Comparison of ENCODE assay signal across 9 mouse cellular contexts in the genomic region with DNA sequence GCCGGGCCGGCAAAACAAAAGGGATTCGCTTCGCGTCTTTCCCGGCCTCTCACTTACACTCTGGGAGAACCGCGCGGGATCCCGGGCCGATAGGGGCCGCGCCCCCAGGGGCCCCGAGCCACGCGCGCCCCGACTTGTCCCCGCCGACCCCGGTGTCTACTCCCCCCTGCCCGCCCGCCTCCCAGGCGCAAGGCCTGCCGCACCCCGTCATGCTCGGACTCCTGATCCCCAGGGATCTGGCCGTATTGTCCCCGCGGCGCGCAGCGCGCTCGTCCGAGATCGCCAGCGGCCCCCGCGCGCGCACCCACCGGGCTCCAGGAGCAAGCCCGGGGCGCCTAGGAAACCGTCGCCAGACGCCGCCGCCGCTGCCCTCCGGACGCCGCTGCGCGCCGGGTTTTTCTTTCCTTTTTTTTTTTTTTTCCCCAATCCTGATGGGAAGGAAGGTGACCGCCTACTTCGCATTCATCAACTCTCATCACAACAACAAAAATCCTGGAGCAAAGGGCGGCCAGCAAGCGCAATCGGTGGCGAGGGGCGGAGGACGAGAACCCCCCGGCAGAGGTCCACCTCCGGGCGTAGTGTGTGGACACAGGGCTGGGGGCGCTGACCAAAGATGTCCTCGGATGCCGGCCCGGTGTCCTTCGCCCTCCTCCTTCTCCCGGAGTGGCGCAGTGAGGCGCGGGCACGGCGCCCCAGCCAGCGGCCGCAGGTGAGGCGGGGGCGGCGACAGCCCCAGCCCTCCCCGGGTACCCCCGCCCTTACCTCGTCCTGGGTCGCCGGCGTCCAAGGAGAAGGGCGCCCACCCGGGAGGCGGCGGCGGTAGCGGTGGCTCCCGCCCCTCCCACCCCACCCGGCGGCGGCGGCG. TPM values are rescaled to one million over a fixed set of nuclear protein-coding genes. Genes with fewer than 3 reads are reported as not detected.
DNase-seq lines count a peak whose midpoint lies in the region; ATAC-seq and TF ChIP-seq lines count a peak whose summit lies in the region.
"Had no signal": no experiment of that assay in that cellular context is flagged by ENCODE, and none has a peak within 500 bp of the region (broad histone marks: within the 10 kb centered on the region; RNA-seq: fewer than 3 reads in every experiment).

No protein-coding gene starts in this region.

- TF ChIP-seq POLR2A in cerebellum, adult 2 months (IDR thresholded peaks at IDR 0.05; ENCODE audit: borderline replicate concordance, insufficient read depth, low read length): 0 out of 2 replicates have a peak, but pooled peaks have one; percentile 25
- TF ChIP-seq POLR2A in limb, embryonic 14.5 days (IDR thresholded peaks at IDR 0.05; ENCODE audit: borderline replicate concordance, extremely low read depth, insufficient read depth, insufficient read length): no peak
- peak; percentile 40 for TF ChIP-seq POLR2A in myocyte (IDR thresholded peaks at IDR 0.05; ENCODE audit: insufficient read length, low read depth)

- peak; percentile 19 to 44 for DNase-seq in left cerebral cortex, adult 18-20 months (ENCODE audit: low spot score in 2 of 2)
- no peak for DNase-seq in left cerebral cortex, adult 11 months (ENCODE audit: low spot score)
- DNase-seq in cerebellum, adult 2 months: peak; percentile 66 to 80
- peak; percentile 67 for DNase-seq in gastrocnemius, postnatal 10 days
- peak; percentile 34 for DNase-seq in limb, embryonic 14.5 days (ENCODE audit: low spot score)

- H3K4me3 ChIP-seq in cerebellum, adult 2 months (replicated peaks; ENCODE audit: insufficient read depth, low read depth, low read length): peak overlapping the region; percentile 89
- H3K4me3 ChIP-seq in intestine, embryonic 15.5 days (replicated peaks): peak overlapping the region; percentile 95
- peak overlapping the region; percentile 84 for H3K4me3 ChIP-seq in limb, embryonic 14.5 days (replicated peaks; ENCODE audit: low read length)
- peak overlapping the region; percentile 45 for H3K4me3 ChIP-seq in myocyte

- peaks cover 15% of the 10 kb centered on the region for H3K4me1 ChIP-seq in cerebellum, adult 2 months (ENCODE audit: control insufficient read depth, insufficient read depth, low read length)
- H3K4me1 ChIP-seq in intestine, embryonic 15.5 days (replicated peaks): peaks cover 19% of the 10 kb centered on the region
- H3K4me1 ChIP-seq in limb, embryonic 14.5 days (ENCODE audit: control insufficient read depth, insufficient read depth, low read length): peaks cover 29% of the 10 kb centered on the region

- H3K27me3 ChIP-seq in cerebellum, adult 2 months (ENCODE audit: control insufficient read depth, insufficient read depth, low read length): no peaks in the 10 kb centered on the region
- no peaks in the 10 kb centered on the region for H3K27me3 ChIP-seq in intestine, embryonic 15.5 days (replicated peaks)
- 0 out of 2 replicates have a peak, but pooled peaks cover 7% of the 10 kb centered on the region for H3K27me3 ChIP-seq in limb, embryonic 14.5 days (ENCODE audit: control insufficient read depth, insufficient read depth, low read length)
- H3K27me3 ChIP-seq in myocyte (ENCODE audit: control insufficient read depth, insufficient read depth, insufficient read length): no peaks in the 10 kb centered on the region

- under 1% methylated on average over 91 of the region's 102 CpGs for WGBS in cerebellum, adult 2 months
- under 1% methylated on average over 80 of the region's 102 CpGs for WGBS in intestine, embryonic 15.5 days
- under 1% methylated on average over 45 of the region's 102 CpGs for WGBS in limb, embryonic 14.5 days

- peaks cover 40% of the 10 kb centered on the region for H3K79me2 ChIP-seq in myocyte (ENCODE audit: control insufficient read depth, insufficient read depth)

- H3K36me3 ChIP-seq in intestine, embryonic 15.5 days: no peaks in the 10 kb centered on the region
- H3K36me3 ChIP-seq in limb, embryonic 14.5 days (ENCODE audit: control insufficient read depth, insufficient read depth, low read length): no peaks in the 10 kb centered on the region
- H3K36me3 ChIP-seq in myocyte (ENCODE audit: control insufficient read depth, insufficient read depth): no peaks in the 10 kb centered on the region

- peak overlapping the region; percentile 82 for H3K27ac ChIP-seq in cerebellum, adult 2 months (ENCODE audit: insufficient read depth, low read length)
- peak overlapping the region; percentile 99 for H3K27ac ChIP-seq in intestine, embryonic 15.5 days
- H3K27ac ChIP-seq in limb, embryonic 14.5 days (replicated peaks; ENCODE audit: low read depth, low read length): peak overlapping the region; percentile 94

- peak overlapping the region; percentile 89 for H3K4me2 ChIP-seq in intestine, embryonic 15.5 days (replicated peaks)
- H3K4me2 ChIP-seq in limb, embryonic 14.5 days (replicated peaks; ENCODE audit: low read depth, low read length, severe bottlenecking): peak overlapping the region; percentile 96
- peak overlapping the region; percentile 3 for H3K4me2 ChIP-seq in myocyte (ENCODE audit: low read depth)

- no peak for TF ChIP-seq CTCF in cerebellum, adult 2 months (IDR thresholded peaks at IDR 0.05; ENCODE audit: borderline replicate concordance, insufficient read depth, low read depth, low read length)

- peak overlapping the region; percentile 96 for H3K9ac ChIP-seq in intestine, embryonic 15.5 days
- peak overlapping the region; percentile 90 for H3K9ac ChIP-seq in limb, embryonic 14.5 days (ENCODE audit: low read depth, low read length, severe bottlenecking)

- no peak; the same call in 1 of the 2 replicates for ATAC-seq in intestine, embryonic 15.5 days
- ATAC-seq in limb, embryonic 14.5 days (ENCODE audit: low FRiP score, low read depth): peak; percentile 3; the same call in 1 of the 2 replicates
- no peak for ATAC-seq in activated CD4-positive, CD25-positive, alpha-beta regulatory T cell, adult 4 months

- H3K9me3 ChIP-seq in intestine, embryonic 15.5 days: no peaks in the 10 kb centered on the region
- H3K9me3 ChIP-seq in limb, embryonic 14.5 days (ENCODE audit: control insufficient read depth, low read length): no peaks in the 10 kb centered on the region

- H3ac ChIP-seq in myocyte (ENCODE audit: control insufficient read depth, insufficient read length): peak overlapping the region; percentile 86

TF ChIP-seq in myocyte, 11 proteins besides CTCF, POLR2A, EP300 and RAD21:
- TF ChIP-seq USF1 (IDR thresholded peaks at IDR 0.05; ENCODE audit: low read depth) (no peak), TCF3 (IDR thresholded peaks at IDR 0.05; ENCODE audit: insufficient read length, low read depth) (no peak), SRF (IDR thresholded peaks at IDR 0.05; ENCODE audit: control insufficient read depth, insufficient read length, low read depth) (no peak), MYOD1 (IDR thresholded peaks at IDR 0.05; ENCODE audit: control insufficient read depth in 1 of 3, insufficient read length in 2 of 3, low read depth in 2 of 3) (peak in 1 of 3 experiments; percentile 13), TCF12 (IDR thresholded peaks at IDR 0.05; ENCODE audit: insufficient read depth, poor library complexity, severe bottlenecking) (no peak), MYOG (IDR thresholded peaks at IDR 0.05; ENCODE audit: control insufficient read depth in 1 of 3, insufficient read depth in 1 of 3, insufficient read length in 2 of 3, low read depth in 2 of 3) (no peak), REST (IDR thresholded peaks at IDR 0.05; ENCODE audit: insufficient read depth, insufficient read length) (no peak), E2F4 (IDR thresholded peaks at IDR 0.05; ENCODE audit: insufficient read depth) (no peak), MAX (IDR thresholded peaks at IDR 0.05; ENCODE audit: low read depth) (no peak), POLR2AphosphoS2 (IDR thresholded peaks at IDR 0.05; ENCODE audit: insufficient read length, low read depth) (peak; percentile 22), CEBPB (IDR thresholded peaks at IDR 0.05; ENCODE audit: insufficient read depth, poor library complexity, severe bottlenecking) (no peak)

RNA-seq across cellular contexts. Expression of gene Fgfr2, which starts 0.5 kb away (rescaled TPM):
- 10 to 100 TPM; 44.0 to 52.8 TPM for total RNA-seq in left cerebral cortex, adult 18-20 months (2021)
- 77.9 and 95.3 TPM in 2 replicates for polyA plus RNA-seq in cerebellum, adult 2 months (2012; rRNA removed)
- total RNA-seq in gastrocnemius, postnatal 10 days (2021): 1 to 10 TPM; 3.0 to 6.1 TPM
- 61.9 and 67.0 TPM in 2 replicates for polyA plus RNA-seq in intestine, embryonic 15.5 days (2015; fragmentation: Nextera tagmentation; extraction: Ambion mirVana)
- 133 and 149 TPM in 2 replicates for polyA plus RNA-seq in limb, embryonic 14.5 days (2012; rRNA removed)
- polyA plus RNA-seq in limb, embryonic 14.5 days (2014; fragmentation: Nextera tagmentation; extraction: Ambion mirVana): 131 and 148 TPM in 2 replicates
- polyA plus RNA-seq in myocyte (2012; fragmentation: generic; extraction: Trizol): 0.17 TPM
- not detected for polyA plus RNA-seq in activated CD4-positive, CD25-positive, alpha-beta regulatory T cell, adult 4 months (2017; shearing (Covaris generic))
- total RNA-seq: neutrophil, adult 5-6 weeks had no signal

RNA-seq across cellular contexts. Expression of gene Ctbp2, which starts 1.5 kb away (rescaled TPM):
- total RNA-seq in left cerebral cortex, adult 18-20 months (2021): 10 to 100 TPM; 26.4 to 27.3 TPM
- polyA plus RNA-seq in cerebellum, adult 2 months (2012; rRNA removed): 96.2 and 111 TPM in 2 replicates
- total RNA-seq in gastrocnemius, postnatal 10 days (2021): 10 to 100 TPM; 33.8 to 40.9 TPM
- 85.3 and 85.5 TPM in 2 replicates for polyA plus RNA-seq in intestine, embryonic 15.5 days (2015; fragmentation: Nextera tagmentation; extraction: Ambion mirVana)
- polyA plus RNA-seq in limb, embryonic 14.5 days (2012; rRNA removed): 77.7 and 79.8 TPM in 2 replicates
- 59.2 and 67.8 TPM in 2 replicates for polyA plus RNA-seq in limb, embryonic 14.5 days (2014; fragmentation: Nextera tagmentation; extraction: Ambion mirVana)
- 22.4 TPM for polyA plus RNA-seq in myocyte (2012; fragmentation: generic; extraction: Trizol)
- polyA plus RNA-seq in activated CD4-positive, CD25-positive, alpha-beta regulatory T cell, adult 4 months (2017; shearing (Covaris generic)): 1 to 10 TPM; 1.6 to 4.4 TPM

Comparison
In these comparisons a context has a peak if more than half of its experiments do, and no peak if none do; other contexts are left out.
1. H3K4me3 ChIP-seq: peak in every context shown above with its lines; median percentile 95 in intestine, embryonic 15.5 days; 89 in cerebellum, adult 2 months; 84 in limb, embryonic 14.5 days; 45 in myocyte.
2. H3K4me2 ChIP-seq: peak in every context shown above with its lines; median percentile 96 in limb, embryonic 14.5 days; 89 in intestine, embryonic 15.5 days; 3 in myocyte.
3. RNA of gene Fgfr2, which starts 0.5 kb away (polyA plus RNA-seq): 131 to 149 TPM in limb, embryonic 14.5 days, 77.9 to 95.3 TPM in cerebellum, adult 2 months and 61.9 to 67.0 TPM in intestine, embryonic 15.5 days; 0.17 TPM in myocyte (single experiment) and not detected in activated CD4-positive, CD25-positive, alpha-beta regulatory T cell, adult 4 months; every median in the first group is over 10 times any median in the second.
4. Peak in every context shown above with its lines, with median percentiles within 50 percentile points of each other: H3K27ac ChIP-seq.